Mouse (Mus musculus) monocyte, adult 5-6 weeks (primary cell): ENCODE data around the gene 1700003F12Rik. TPM values are rescaled to one million over a fixed set of nuclear protein-coding genes. Genes with fewer than 3 reads are reported as not detected.

Experiments used
- ATAC-seq: fragments of 153-309, 156-312 bp; replicated peaks from 2 replicates; pipeline ENCODE4 v1.8.0; 2017; ENCODE audit warnings: mild to moderate bottlenecking; ENCODE audit not compliant: low TSS enrichment, insufficient number of reproducible peaks, severe bottlenecking, poor library complexity, low FRiP score
- total RNA-seq: library from RNA; stranded (forward); fragments of 200-1000, 200-491, 200-594 nt; gene quantifications from 3 replicates; pipeline ENCODE4 v1.2.3, GENCODE M21; 2017

Gene 1700003F12Rik
- total RNA-seq, result 0.78 TPM in 1 of 3 replicates, not detected in the others

DNA sequence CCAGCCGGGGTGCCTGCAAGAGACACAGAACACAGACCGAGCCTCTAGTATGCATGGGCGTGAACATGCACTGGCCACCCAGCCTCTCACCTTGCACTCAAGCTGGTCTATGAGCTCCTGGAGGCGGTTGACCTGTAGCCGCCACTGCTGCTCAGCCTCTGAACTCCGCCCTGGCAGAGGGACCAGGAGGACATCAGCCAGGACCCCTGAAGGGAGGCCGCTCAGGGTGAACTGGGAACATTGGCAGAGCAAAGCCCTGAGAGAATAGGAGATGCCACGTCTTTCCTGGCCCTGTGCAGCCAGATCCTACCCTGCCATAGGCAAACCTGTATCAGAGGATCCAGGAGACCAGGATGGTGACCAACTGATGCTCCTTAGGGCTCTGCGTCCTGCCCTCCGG, at the start of gene 1700003F12Rik:
Gene 1700003F12Rik (plus strand): TSS at position 375 of the 400 bp plus-strand sequence.
- ATAC-seq, result no peak

DNA sequence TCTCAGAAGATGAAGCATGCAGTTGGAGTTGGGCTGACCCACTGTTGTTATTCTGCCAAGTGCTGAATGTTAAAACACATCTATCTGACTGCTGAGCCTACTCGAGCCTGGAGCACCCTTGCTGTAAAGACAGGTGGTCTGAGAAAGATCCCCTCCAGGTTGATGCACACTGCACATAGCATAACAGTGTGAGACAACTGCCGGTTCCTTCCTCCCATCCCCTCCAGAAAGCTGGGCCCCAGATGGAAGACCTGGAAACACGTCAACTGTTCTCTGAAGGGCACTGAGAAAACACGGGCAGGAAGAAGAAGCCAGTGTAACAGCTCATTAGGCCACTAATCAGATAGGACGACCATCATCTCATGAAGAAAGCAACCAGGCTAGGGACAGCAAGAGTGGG, 48.3 kb upstream of the 1700003F12Rik start:
- no peak for ATAC-seq

- no peak for ATAC-seq
Measured at GRCm38 (mm10) chr2:154499717-154500247, 47.1 kb upstream of the 1700003F12Rik start.

GRCm38 (mm10) chr2:154500758-154501157, 46.1 kb upstream of the 1700003F12Rik start:
- ATAC-seq, result no peak

GRCm38 (mm10) chr2:154507076-154507475, 39.8 kb upstream of the 1700003F12Rik start:
- no peak for ATAC-seq

DNA sequence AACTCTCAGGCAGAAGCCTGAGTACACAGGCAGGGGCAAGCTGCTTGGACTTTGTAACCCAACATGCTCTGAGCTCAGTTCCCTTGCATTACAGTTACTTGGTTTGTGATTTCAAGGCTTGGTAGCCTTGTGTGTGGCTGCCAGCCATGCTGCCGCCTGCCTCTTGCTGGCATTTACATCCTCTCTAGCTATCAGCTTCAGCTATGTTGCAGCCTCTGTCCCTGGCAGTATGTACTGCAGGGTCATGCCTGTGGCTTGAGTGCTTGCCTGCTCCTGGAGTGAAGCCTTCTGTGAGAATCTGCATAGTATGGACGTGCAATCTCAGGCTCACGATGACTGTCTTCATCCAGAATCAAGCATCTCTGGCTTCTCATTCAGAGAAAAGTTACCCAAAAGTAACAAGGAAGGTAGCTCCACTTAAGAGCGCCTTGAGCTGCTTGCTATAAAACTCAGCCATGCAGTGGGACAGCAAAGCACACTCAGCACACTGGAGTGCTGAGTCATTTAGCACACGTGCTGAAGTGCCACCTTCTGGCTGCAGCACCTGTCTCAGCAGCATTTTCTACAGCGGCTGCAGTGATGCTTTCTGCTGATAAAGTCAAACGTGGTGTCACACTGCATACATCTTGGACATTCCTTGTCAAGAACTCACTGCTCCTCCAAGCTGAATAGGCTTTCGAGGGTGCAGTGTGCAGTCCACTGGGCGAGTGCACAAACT, 39.2 kb upstream of the 1700003F12Rik start:
- ATAC-seq, result no peak

DNA sequence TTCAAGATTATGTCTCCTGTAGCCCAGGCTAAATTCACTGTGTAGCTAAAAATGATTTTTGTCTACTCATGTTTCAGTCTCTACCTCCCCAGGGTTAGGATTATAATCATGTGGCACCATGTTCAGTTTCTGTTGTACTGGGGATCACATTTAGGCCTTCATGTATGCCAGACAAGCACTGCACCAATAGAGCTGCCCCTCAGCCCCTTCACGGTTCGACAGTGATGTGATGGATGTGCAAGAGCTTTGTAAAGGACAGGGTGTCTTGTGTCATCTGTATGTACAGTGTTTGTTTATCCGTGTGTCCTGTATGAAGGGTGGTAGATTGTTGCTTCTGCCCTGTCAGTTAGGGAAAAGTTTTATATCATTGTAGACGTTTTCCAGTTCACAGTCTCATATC, 38.4 kb upstream of the 1700003F12Rik start:
- ATAC-seq, result no peak

GRCm38 (mm10) chr2:154510141-154510540, 36.7 kb upstream of the 1700003F12Rik start:
- ATAC-seq, result no peak

DNA sequence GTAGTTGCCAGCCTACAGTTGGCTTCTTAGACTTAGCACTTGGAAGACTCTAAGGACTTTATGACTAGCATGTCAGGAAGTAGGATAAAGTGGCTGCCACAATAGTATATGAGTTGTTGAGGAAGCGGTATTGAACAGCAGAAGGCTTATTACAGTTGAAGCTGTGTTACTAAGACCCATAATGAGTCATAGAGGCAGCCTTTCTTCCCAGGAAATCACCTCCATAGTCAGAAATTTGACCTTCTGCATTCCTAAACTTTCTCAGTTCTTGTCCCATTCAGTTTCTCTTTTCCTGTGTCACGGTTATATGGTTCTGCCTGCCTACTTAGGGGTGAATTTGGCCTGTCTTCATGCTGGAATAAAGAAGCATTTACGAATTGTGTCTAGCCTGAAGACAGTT, 29.9 kb upstream of the 1700003F12Rik start:
- ATAC-seq, result no peak

GRCm38 (mm10) chr2:154517424-154517823, 29.5 kb upstream of the 1700003F12Rik start:
- no peak for ATAC-seq

DNA sequence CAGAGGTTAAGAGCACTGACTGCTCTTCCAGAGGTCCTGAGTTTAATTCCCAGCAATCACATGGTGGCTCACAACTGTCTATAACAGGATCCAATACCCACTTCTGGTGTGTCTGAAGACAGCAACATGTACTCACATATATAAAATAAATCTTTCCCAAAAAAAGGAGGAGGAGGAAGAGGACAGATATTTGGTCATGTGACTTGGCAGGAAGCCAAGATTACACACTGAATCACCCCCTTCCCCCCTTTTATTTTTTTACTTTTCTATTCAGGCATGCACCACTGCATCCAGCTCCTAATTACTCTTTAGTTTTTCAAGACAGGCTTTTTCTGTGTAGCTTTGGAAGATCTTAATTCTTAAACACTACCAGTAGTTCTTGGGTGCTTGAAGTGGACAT, 25.4 kb upstream of the 1700003F12Rik start:
- ATAC-seq, result no peak

- no peak for ATAC-seq
Measured at GRCm38 (mm10) chr2:154522334-154522733, 24.6 kb upstream of the 1700003F12Rik start.

- ATAC-seq, result no peak
Measured at GRCm38 (mm10) chr2:154525285-154525684, 21.6 kb upstream of the 1700003F12Rik start.

GRCm38 (mm10) chr2:154526531-154526930, 20.4 kb upstream of the 1700003F12Rik start:
- no peak for ATAC-seq

GRCm38 (mm10) chr2:154532888-154533287, 14.0 kb upstream of the 1700003F12Rik start:
- no peak for ATAC-seq

- ATAC-seq, result no peak
Measured at GRCm38 (mm10) chr2:154534704-154535270, 12.1 kb upstream of the 1700003F12Rik start.

DNA sequence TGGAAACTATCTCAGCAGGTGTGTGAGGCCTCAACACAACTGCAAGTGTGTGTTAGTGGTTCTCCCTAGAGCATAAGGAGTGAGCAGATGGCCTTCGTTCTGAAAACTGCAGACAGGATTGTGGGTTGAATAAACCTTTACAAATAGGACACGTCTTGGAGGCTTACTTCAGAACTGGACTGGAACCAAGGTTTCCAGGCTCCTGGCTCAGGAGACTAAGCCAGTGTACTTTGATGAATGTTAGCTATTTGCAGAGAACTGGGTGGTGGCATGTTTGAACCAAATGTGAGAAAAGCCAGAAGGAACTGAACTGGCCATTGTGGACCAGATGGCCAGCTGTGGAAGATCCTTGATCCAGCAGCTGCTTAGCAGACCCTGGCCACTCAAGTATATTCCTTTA, 8.6 kb upstream of the 1700003F12Rik start:
- ATAC-seq, result no peak

DNA sequence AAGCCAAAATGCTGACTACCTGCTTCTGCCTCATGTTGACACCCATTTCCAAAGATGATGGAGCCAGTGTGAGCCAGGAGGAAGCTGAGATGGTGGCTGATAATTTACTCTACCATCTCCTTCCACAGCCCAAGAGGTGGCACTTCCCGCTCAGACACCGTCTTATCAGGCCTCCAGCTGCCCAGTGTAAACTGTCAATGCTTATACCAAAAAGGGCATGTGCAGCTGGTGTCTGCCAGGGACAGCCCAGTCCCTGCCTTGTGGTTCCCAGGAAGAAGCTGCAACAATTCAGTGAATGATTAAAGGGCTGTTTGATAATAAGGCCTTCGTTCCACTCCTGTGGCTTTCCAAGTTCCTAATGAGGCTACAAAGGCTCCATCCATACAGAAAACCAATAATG, 8.2 kb upstream of the 1700003F12Rik start:
- ATAC-seq, result no peak

DNA sequence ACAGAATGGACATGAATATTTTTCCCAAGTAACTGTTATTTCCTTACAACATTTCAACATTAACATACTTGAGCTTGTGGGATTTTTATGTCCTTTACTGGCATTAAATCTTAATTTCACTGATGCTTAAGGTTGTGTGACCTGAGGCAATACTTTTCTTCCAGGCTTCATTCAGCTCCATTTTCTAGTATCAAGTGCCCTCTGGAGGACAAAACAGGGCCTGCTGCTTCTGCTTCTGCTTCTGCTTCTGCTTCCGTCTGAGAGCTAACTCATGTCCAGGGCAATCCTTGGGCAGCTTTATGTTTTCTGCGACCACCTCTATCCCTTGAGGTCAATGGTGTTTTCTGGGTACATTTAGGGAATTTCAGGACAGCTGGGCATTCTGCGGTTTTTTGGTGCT, 7.2 kb upstream of the 1700003F12Rik start:
- 0 out of 2 replicates have a peak, but pooled peaks have one; percentile 24 for ATAC-seq

DNA sequence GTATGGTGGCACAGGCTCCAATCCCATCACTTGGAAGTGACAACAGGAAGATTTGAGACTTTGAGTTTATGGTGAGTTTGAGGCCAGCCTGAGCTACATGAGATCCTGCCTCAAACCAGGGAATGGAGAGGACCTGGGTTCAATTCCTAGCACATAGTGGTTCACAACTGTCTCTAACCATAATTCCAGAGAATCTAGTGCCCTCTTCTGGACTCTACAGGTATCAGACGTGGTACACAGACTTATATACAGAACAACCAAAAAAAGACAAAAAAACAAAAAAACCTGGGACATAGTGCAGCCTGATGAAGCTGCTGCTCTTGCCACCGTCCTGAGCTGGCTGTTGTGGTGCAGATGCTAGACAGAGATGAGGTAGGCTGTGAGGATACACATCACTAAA, 5.3 kb upstream of the 1700003F12Rik start:
- no peak for ATAC-seq
